Mouse (Mus musculus) forebrain, embryonic 10.5 days (tissue): ENCODE results near the gene Gm10644. TPM values are rescaled to one million over a fixed set of nuclear protein-coding genes. Genes with fewer than 3 reads are reported as not detected.
A peak's percentile ranks its signal among the peaks of the same experiment; 100 is the strongest.
"Not testable (repeated sequence)": the region's sequence is repeated elsewhere in the genome, so short reads cannot be mapped to it uniquely, and the experiment has no call there.

ENCODE experiments used
- DNase-seq: peaks from one replicate; pipeline ENCODE4 v3.0.0-alpha.2; 2017; ENCODE audit warnings: low spot score; ENCODE audit errors: extremely low spot score
- H3K27ac ChIP-seq: fragments of 300-500 bp; sonication (generic); 2 replicates; pipeline ENCODE4 v1.5.1; 2016; ENCODE audit warnings: mild to moderate bottlenecking
- H3K27me3 ChIP-seq: fragments of 300-500 bp; sonication (generic); 2 replicates; pipeline ENCODE4 v1.6.1; 2016; ENCODE audit warnings: mild to moderate bottlenecking; ENCODE audit not compliant: poor library complexity, severe bottlenecking
- H3K36me3 ChIP-seq: fragments of 300-500 bp; sonication (generic); replicated peaks from 2 replicates; pipeline ENCODE4 v1.6.1; 2016; ENCODE audit warnings: mild to moderate bottlenecking, moderate library complexity
- H3K4me1 ChIP-seq: fragments of 300-500 bp; sonication (generic); 2 replicates; pipeline ENCODE4 v1.6.1; 2016
- H3K4me3 ChIP-seq: fragments of 300-500 bp; sonication (generic); 2 replicates; pipeline ENCODE4 v1.5.1; 2016; ENCODE audit warnings: mild to moderate bottlenecking, moderate library complexity
- H3K9me3 ChIP-seq: fragments of 300-500 bp; sonication (generic); 2 replicates; pipeline ENCODE4 v1.6.1; 2016; ENCODE audit warnings: mild to moderate bottlenecking, moderate library complexity
- WGBS: fragments of 180-500 bp; shearing (Covaris S2); methylation state at CpG from one replicate; pipeline ENCODE4 v1.1.7; 2016; 5-methylcytosine and 5-hydroxymethylcytosine counted together
- polyA plus RNA-seq: library from polyadenylated mRNA; unstranded; fragments of >200 nt; fragmentation: Nextera tagmentation; extraction: Ambion mirVana; gene quantifications from 2 replicates; pipeline ENCODE4 v1.2.1, GENCODE M21; 2016

The Gm10644 gene
- polyA plus RNA-seq, 1 experiment from 2014 or later, result 0.94 TPM

DNA sequence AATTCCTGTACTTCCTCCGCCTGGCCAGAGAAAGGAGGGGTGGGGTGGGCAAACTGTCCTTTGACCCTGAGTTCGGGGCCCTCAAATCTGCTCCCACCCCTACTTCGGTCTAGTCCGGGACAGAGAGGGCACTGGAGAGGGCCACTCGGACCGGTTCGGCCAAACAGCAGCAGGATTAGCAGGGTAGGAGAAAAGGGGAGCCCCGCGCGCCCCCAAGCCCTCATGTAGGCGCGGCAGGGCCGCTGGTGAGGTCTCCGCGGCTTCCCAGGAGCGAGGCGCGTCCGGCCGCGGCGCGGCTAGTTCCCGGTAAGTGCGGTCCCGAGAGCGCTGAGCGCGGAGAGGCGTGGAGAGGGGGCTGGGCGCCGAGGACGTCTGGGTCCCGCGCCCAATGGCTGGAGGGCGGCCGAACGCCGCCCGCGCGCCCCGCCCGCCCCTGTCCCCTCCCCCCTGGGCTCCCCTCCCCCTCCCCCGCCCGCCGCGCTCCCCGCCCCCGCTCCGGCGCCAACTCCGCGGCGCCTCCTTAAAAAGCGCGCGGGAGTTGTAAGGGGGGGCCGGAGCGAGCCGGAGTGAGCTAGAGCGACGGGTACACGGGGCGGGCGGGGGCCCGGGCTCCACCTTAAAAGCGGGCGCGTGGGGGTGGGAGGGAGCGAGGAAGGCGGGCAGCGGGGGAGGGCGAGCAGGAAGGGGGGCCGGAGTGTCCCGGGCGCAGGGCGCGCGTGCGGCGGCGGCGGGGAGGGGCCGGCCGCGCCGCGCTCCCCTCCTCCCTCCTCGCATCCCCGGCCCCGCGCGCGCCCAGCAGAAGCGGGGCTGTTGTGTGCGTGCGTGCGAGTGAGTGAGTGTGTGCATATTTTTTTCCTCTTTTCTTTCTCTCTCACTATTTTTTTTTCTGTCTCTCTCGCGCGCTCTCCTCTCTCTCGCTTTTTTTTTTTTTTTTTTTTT lies 41.8 kb upstream of the Gm10644 start:
- H3K9me3 ChIP-seq, result no peaks in the 10 kb centered on the region
- peaks cover 45% of the 10 kb centered on the region for H3K4me1 ChIP-seq
- WGBS, result under 1% methylated on average over 69 of the region's 103 CpGs
- DNase-seq, result peak; percentile 83
- peaks cover 65% of the 10 kb centered on the region for H3K36me3 ChIP-seq
- H3K27me3 ChIP-seq, result peaks cover 35% of the 10 kb centered on the region
- H3K4me3 ChIP-seq, result peak overlapping the region; percentile 85
- peak overlapping the region; percentile 96 for H3K27ac ChIP-seq

DNA sequence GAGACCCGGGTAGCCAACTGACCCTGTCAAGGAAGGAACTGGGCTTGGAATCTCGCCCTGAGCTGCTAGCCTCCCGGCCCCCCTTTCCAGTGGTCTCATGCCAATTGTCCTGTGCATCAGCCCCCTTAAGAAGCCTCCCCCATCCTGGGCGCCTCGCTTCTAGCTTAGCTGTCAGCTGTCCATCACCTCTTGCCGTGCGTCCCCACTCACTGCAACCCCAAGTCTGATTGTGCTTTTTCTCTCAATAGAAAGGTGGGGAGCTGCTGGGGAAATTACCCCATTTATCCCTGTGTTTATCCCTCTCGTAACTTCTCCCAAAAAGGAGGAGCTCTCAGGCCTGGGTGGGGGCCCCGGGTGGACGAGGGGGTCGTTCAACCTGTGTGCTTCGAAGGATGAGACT lies 41.0 kb upstream of the Gm10644 start:
- H3K9me3 ChIP-seq, result no peaks in the 10 kb centered on the region
- H3K4me3 ChIP-seq, result peak overlapping the region; percentile 85
- peaks cover 65% of the 10 kb centered on the region for H3K36me3 ChIP-seq
- 9% methylated on average over 12 of the region's 12 CpGs for WGBS
- peaks cover 37% of the 10 kb centered on the region for H3K4me1 ChIP-seq
- peak overlapping the region; percentile 96; the same call in 1 of the 2 replicates for H3K27ac ChIP-seq
- no peak for DNase-seq
- peaks cover 26% of the 10 kb centered on the region for H3K27me3 ChIP-seq

DNA sequence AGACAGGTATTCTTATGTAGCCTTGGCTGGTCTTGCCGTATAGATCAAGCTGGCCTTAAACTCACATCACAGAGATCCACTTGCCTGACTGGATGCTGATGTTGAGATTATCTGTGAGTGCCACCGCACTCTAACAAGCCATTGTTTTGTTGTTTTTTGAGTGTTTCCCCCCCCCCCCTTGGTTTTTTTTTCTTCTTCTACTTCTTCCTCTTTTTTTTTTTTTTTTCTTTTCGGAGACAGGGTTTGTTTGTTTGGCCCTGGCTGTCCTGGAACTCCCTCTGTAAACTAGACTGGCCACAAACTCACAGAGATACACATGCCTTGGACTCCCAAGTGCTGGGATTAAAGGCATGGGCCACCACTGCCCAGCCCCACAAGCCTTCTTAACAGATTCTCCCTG lies 39.0 kb upstream of the Gm10644 start:
- Histone ChIP-seq H3K27me3 (peaks cover 7% of the 10 kb centered on the region), H3K36me3 (peaks cover 65% of the 10 kb centered on the region), H3K9me3 (no peaks in the 10 kb centered on the region), H3K4me3 (no peak overlapping the region), H3K27ac (no peak overlapping the region), H3K4me1 (peaks cover 19% of the 10 kb centered on the region)
- 94% methylated on average over 3 of the region's 3 CpGs for WGBS
- DNase-seq, result no peak

DNA sequence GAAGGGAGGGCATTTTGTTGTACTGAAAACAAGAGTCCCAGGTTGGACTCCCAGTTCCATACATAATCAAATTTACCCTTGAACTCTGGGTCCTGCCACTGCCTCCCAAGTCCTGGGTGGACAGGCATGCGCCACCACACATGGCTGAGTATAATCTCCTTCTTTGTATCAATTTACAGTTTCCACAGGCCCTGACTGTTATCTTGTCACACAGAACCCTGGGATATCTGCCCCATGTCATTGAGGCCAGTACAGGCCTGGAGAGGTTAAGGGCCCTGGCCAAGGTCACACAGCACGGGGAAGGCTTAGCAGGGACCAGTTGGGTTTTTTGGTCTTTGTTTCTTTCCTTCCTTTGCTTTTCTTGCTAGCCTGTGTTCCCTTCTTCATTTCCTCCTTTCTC lies 37.5 kb upstream of the Gm10644 start:
- H3K36me3 ChIP-seq, result peaks cover 78% of the 10 kb centered on the region
- no peak overlapping the region for H3K4me3 ChIP-seq
- peaks cover 11% of the 10 kb centered on the region for H3K4me1 ChIP-seq
- H3K27me3 ChIP-seq, result 0 out of 2 replicates have a peak, but pooled peaks cover 4% of the 10 kb centered on the region
- DNase-seq, result no peak
- H3K27ac ChIP-seq, result no peak overlapping the region
- no peaks in the 10 kb centered on the region for H3K9me3 ChIP-seq
- 87% methylated on average over 2 of the region's 2 CpGs for WGBS

DNA sequence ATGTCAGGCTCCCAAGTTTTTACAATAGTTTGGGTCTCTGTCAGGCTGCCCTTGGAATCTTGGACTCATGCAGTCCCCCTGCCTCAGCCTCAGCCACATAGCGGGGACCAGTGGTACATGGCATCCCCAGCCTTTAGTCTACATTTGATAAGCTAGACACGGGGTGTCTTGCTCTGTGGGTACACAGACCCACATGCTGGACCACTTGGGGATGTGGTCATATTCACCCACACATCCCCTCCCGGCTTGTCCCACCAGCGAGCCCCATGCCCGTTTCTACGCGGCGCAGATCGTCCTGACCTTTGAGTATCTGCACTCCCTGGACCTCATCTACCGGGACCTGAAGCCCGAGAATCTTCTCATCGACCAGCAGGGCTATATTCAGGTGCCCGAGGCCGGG lies 35.2 kb upstream of the Gm10644 start:
- Histone ChIP-seq H3K4me1 (no peaks in the 10 kb centered on the region), H3K4me3 (no peak overlapping the region), H3K9me3 (no peaks in the 10 kb centered on the region), H3K27ac (no peak overlapping the region), H3K27me3 (no peaks in the 10 kb centered on the region), H3K36me3 (peaks cover 97% of the 10 kb centered on the region)
- 94% methylated on average over 14 of the region's 14 CpGs for WGBS
- DNase-seq, result no peak

DNA sequence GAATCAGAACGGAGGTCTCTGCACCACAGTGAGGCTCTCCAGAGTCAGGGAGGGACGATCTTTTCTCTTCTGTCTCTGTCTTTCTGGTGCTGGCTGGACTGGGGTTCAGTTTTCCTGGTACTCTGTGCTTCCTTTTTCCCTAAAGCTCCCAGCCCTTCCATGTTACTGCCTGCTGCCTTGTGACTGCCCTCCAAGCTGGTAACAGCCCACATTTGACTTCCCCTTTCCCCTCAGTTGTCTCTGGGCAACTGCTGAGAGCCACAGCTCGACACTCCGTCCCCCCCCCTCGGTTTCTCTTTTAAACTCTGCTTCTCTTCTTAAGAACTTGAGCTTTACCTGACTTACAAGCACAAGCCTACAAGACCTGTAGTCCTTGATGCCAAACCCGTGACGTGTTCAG lies 34.2 kb upstream of the Gm10644 start:
- Histone ChIP-seq H3K27ac (no peak overlapping the region), H3K27me3 (no peaks in the 10 kb centered on the region), H3K4me3 (no peak overlapping the region), H3K4me1 (no peaks in the 10 kb centered on the region), H3K36me3 (peaks cover 97% of the 10 kb centered on the region), H3K9me3 (no peaks in the 10 kb centered on the region)
- 89% methylated on average over 7 of the region's 7 CpGs for WGBS
- DNase-seq, result no peak

DNA sequence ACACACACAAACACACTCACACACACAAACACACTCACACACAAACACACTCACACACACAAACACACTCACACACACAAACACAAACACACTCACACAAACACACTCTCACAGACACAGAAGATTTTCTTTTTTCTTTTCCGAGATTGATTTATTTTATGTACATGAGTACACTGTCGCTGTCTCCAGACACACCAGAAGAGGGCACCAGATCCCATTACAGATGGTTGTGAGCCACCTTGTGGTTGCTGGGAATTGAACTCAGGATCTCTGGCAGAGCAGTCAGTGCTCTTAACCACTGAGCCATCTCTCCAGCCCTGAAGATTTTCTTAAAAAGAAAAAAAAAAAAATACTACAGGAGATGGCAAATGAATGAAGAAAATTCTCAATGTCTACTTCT lies 28.2 kb upstream of the Gm10644 start:
- peaks cover 97% of the 10 kb centered on the region for H3K36me3 ChIP-seq
- not testable (repeated sequence) for H3K4me1 ChIP-seq, DNase-seq, H3K4me3 ChIP-seq, H3K9me3 ChIP-seq, H3K27ac ChIP-seq, H3K27me3 ChIP-seq
- 99% methylated on average over 2 of the region's 2 CpGs for WGBS

DNA sequence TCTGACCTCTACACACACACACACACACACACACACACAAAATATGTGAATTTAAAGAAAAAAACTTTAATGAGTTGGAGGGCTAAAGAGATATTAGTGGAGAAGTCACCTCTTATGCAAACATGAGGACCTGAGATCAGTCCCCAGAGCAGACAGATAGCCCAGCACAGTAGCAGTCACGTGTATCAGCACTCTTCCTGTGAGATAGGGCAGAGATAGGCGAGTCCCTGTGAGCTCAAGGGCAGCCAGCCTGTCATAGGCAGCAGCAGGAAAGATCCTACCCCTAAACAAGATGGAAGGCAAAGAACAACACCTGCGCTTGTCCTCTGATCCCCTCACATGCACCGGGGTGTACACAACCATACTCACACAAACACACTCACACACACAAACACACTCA lies 27.4 kb upstream of the Gm10644 start:
- peaks cover 94% of the 10 kb centered on the region for H3K36me3 ChIP-seq
- peaks cover 11% of the 10 kb centered on the region for H3K4me1 ChIP-seq
- H3K9me3 ChIP-seq, result no peaks in the 10 kb centered on the region
- no peak overlapping the region for H3K4me3 ChIP-seq
- WGBS, result 85% methylated on average over 4 of the region's 4 CpGs
- no peak overlapping the region for H3K27ac ChIP-seq
- no peaks in the 10 kb centered on the region for H3K27me3 ChIP-seq
- DNase-seq, result no peak

DNA sequence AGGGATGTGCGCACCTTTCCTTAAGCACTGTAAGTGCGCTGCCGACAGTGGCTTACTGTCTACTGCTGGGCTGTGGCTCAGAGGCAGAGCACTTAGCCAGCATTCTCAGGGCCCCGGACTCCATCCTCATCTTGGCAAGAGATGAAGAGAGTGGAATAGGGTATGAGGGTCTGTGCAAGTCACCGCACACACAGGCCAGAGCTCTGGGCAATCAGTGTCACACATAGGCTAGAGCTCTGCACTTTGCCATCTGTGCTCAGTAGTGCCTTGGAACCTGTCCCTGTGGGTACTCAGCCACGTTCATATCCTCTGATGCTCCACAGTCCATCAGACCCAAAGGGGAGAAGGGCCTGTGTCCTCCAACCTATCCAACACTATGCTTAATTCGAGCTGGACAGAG lies 26.5 kb upstream of the Gm10644 start:
- no peak for DNase-seq
- 95% methylated on average over 7 of the region's 7 CpGs for WGBS
- Histone ChIP-seq H3K36me3 (peaks cover 84% of the 10 kb centered on the region), H3K4me1 (peaks cover 20% of the 10 kb centered on the region), H3K4me3 (no peak overlapping the region), H3K27me3 (no peaks in the 10 kb centered on the region), H3K9me3 (no peaks in the 10 kb centered on the region), H3K27ac (no peak overlapping the region)

DNA sequence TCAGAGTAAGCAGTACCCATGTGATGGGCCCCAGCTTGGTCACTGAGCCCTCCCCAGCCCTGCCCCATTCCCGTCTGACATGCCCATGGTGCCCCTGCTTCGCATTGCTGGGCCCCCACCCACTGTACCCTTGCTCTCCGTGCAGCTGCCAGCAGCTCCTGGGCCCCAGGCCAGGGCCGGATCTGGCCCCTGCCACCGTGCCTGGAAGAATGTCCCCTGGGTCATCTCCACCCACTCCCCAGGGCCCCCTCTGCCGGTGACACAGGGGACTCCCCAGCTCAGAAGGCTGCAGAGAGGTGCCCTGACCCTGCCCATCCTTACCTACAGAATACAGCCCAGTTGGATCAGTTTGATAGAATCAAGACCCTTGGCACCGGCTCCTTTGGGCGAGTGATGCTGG lies 25.8 kb upstream of the Gm10644 start:
- Histone ChIP-seq H3K36me3 (peaks cover 83% of the 10 kb centered on the region), H3K27me3 (no peaks in the 10 kb centered on the region), H3K4me1 (peaks cover 20% of the 10 kb centered on the region), H3K9me3 (no peaks in the 10 kb centered on the region), H3K27ac (no peak overlapping the region), H3K4me3 (no peak overlapping the region)
- DNase-seq, result no peak
- 84% methylated on average over 8 of the region's 8 CpGs for WGBS

DNA sequence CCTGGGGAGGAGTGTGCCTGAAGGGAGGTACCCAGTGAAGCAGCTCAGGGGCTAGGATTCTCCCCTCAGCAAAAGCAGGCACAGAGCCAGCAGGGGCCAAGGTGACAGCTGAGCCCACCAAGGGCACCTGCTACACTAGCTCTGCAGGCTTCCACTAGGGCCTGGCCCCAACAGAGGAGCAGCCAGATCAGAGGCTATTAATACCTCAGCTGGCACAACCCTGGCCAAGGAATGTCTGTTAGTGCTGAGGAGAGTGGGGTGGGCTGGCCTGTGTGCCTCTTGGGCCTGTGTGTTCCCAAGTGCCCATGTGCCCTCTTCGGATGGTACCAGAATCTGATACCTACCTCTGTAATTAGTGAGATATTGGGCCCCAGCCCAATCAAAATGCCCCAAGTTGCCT lies 25.2 kb upstream of the Gm10644 start:
- Histone ChIP-seq H3K27ac (no peak overlapping the region), H3K27me3 (no peaks in the 10 kb centered on the region), H3K4me1 (peaks cover 20% of the 10 kb centered on the region), H3K4me3 (no peak overlapping the region), H3K36me3 (peaks cover 79% of the 10 kb centered on the region), H3K9me3 (no peaks in the 10 kb centered on the region)
- DNase-seq, result no peak
- 88% methylated on average over 1 of the region's 1 CpGs for WGBS

DNA sequence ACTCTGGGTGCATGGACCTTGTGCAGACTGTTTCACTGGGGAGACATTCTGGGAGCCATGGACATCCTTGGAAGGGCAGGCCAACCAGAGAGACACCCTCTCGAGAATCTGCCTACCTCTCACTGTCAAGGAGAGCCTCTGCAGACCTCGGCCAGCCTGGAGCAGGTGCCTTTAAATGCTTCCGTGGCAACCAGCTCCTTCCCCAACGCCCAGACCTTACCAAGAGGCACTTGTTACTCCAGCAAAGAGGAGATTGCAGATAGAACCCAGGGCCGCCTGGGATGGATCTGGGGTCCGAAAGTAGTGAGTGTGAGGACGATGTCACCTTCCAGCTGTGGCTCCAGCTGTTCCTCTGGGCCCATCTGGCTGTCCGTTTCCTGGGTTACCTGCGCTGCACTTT lies 23.2 kb upstream of the Gm10644 start:
- no peaks in the 10 kb centered on the region for H3K27me3 ChIP-seq

DNA sequence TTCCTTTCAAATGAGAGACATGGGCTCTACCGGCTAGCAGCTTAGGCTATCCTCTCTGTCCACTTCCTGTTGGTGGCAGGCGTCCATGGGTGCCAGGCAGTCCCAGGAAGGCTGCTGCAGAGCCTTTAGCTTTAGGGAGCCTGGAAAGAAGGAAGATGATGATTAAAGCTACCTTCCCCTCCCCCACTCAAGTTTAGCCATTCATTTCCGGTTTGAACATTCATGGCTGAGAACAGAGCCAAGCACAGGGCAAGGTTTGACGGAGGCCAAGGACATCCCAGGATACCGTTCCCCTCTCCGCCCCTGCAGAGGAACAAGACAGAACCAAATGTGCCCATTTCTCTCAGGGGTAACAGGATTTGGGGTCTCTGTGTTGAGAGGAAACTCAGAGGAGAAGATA lies 22.6 kb upstream of the Gm10644 start:
- H3K27me3 ChIP-seq, result no peaks in the 10 kb centered on the region
- peaks cover 56% of the 10 kb centered on the region for H3K36me3 ChIP-seq
- H3K9me3 ChIP-seq, result no peaks in the 10 kb centered on the region
- H3K27ac ChIP-seq, result peak overlapping the region; percentile 26; the same call in 1 of the 2 replicates
- WGBS, result 72% methylated on average over 6 of the region's 6 CpGs
- no peak overlapping the region; the same call in 1 of the 2 replicates for H3K4me3 ChIP-seq
- H3K4me1 ChIP-seq, result peaks cover 39% of the 10 kb centered on the region
- DNase-seq, result no peak

More for the DNA sequence above, 23.2 kb upstream of the Gm10644 start:
- DNase-seq, result no peak
- H3K4me3 ChIP-seq, result no peak overlapping the region; the same call in 1 of the 2 replicates
- 77% methylated on average over 9 of the region's 9 CpGs for WGBS
- peaks cover 62% of the 10 kb centered on the region for H3K36me3 ChIP-seq
- no peaks in the 10 kb centered on the region for H3K9me3 ChIP-seq
- peaks cover 36% of the 10 kb centered on the region for H3K4me1 ChIP-seq
- H3K27ac ChIP-seq, result peak overlapping the region; percentile 26; the same call in 1 of the 2 replicates
